Mouse (Mus musculus) T-helper 2 cell (primary cell): ENCODE measurements at regions not wholly inside any gene's neighbourhood (a gene's known extent, or its start where the extent isn't known, plus 50 kb on each side); places are given as distances from the start of the nearest gene placed in this dataset.
"Not testable (repeated sequence)": the region's sequence is repeated elsewhere in the genome, so short reads cannot be mapped to it uniquely, and the experiment has no call there.

Source experiments
- in situ Hi-C: fragments of 300-600 bp; cut with MboI, MseI; formaldehyde crosslinking; loops from one replicate; pipeline ENCODE4 v1.15.1; 2025; ENCODE audit warnings: high pct_unique_total_duplicates

DNA sequence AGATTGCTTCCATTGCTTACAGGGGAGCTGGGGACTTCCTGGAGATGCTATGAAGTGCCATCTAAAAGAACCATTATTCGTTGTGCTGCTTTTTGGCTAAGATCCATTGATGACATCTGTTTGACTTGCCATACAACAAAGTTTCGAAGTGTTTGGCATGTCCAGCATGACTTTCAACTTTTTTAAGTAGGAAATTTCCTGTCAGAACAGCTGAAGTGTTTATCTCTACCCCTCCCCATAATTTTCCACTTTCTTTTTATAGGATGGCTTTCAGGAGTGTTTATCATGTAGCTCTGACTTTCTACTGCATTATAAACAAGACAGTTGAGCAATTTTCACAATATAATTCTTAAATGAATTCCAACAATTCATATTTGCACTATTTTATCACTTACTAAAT lies 253.1 kb upstream of the Pbx1 start:
- in situ Hi-C loops = no loop called here

GRCm38 (mm10) chr1:168681685-168682491 lies 249.8 kb upstream of the Pbx1 start:
- in situ Hi-C loops = no loop called here

DNA sequence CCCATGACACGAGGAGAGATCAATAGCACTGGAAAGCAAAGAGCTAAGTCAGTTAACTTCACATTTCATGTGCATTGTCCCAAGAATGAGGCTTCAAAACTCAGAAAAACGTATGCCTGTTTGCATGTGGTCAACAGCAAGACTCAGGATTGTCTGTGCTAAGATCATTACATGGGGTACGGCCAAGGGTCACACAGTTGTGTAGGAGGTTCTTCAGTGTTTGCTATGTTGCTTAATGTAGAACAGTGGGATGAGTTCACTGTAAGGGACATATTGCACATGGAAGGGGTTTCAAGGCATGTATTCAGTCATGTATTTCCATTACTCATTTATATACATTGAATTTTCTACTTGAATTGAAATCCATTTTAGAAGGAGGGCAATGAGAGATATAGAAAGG lies 248.6 kb upstream of the Pbx1 start:
- in situ Hi-C loops = no loop called here

DNA sequence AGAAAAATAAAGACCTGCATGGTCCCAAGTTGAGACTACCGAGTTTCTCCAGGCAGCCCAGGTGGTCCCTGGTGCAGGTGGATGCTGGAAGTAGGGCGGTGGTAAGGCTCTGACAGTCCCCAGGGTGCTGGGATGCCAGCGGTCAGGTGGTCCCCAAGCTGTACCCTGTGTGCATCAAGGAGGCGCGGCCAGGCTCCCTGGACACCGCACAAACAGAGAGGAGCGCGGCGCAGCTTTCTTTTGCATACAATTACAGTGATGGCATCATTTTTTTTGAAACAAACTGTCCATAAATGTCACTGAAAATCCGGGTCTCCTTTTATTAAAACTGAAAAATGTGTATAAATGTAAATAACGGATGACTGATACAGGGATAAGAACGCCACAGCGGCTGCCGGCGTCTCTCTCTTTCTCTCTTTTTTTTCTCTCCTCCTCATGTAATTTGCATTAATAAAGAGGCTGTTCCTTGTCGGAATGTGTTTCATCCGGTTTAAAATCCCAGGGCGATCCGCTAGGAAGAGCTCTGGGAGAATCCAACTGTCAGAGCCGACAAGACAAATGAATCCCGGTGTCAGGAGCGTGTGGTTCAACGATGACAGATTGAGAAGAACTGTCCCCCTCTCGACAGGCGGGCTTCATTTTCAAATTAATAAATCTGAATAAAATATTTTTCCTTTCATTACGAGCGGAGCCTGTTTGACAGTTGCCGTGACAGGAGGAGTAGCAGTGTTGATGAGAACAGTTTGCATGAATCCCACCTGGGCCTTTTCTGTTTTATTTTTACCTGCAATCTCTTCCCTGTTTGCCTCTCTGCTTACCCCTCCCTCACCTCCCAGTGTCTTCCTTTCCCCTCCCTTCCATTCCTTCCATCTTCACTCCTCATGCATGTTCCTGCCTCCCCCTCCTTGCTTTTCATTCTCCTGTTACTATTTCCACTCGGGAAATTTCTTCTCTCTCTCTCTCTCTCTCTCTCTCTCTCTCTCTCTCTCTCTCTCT lies 244.6 kb upstream of the Pbx1 start:
- in situ Hi-C loops = no loop called here

GRCm38 (mm10) chr1:168675741-168676140 lies 243.7 kb upstream of the Pbx1 start:
- in situ Hi-C loops = no loop called here

- in situ Hi-C loops = no loop called here
Observed at GRCm38 (mm10) chr1:168662755-168663284, 230.8 kb upstream of the Pbx1 start.

GRCm38 (mm10) chr1:168660956-168661355 lies 228.9 kb upstream of the Pbx1 start:
- in situ Hi-C loops = no loop called here

DNA sequence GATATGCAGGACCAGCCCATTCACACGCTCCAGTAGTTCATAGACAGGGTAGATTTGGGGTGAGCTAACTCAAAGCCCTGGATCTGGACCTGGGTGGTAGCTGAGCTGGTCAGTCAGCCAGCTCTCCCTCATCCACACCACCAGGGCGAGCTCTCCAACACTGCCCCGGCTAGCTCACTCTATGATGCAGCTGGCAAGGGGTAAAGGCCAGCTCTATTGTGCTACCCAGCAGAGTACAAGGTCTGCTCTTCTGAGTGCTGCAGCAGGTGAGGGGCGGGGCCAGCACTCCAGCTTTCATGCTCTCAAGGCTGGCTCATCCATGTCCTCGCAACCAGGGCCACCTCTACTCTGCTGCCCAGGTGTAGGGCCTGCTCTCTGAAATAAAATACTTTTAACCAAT lies 227.5 kb upstream of the Pbx1 start:
- in situ Hi-C loops = no loop called here

DNA sequence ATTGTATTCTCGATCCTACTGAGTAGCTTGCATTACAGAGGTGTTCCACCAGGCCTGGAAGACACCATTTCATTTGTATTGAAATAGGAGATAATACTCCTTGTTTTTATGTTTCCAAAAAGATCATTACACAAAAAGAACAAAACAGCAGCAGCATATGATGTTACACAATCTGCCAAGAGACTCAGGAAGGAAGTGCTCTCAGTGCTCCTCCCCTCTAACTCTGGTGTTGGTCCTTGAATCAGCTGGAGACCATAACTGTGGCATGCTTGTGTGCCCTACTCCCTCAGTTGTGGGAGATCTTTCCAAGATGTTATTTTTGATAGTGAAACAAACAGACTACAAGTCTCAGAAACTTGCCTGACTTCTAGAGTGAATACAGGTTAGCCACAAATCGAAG lies 200.8 kb upstream of the Pbx1 start:
- in situ Hi-C loops = no loop called here

DNA sequence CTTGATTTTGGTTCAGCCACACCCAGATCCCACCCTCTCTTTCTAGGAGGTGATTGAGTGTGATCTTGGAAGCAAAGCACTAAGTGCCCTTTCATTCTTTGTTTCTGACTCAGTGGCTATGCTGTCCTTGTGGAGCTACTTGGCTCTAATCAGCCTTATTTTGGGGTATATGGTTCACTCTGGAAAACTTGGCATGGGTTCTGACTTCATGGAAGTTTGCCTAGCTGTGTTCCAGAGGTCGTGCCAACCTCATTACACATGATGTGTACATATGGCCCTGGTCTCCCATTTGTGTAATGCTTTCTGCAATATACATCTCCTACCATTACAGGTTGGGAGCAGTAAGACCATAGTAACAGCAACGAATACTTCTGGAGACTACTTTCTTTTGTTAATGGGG lies 199.9 kb upstream of the Pbx1 start:
- in situ Hi-C loops = no loop called here

DNA sequence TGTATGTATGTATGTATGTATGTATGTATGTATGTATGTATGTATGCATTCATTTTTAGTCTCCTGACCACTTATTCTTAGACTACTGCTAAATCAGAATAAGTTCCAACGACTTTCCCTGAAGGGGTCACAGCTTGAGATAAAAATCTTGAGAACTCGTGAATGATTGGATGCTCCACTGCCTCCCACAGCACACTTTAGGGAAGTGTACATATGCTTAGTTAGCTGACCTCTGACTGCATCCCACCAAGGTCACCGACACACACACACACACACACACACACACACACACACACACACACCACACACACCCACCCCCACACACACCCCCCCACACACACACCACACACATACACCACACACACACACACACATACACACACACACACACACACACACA lies 169.9 kb upstream of the Pbx1 start:
- in situ Hi-C loops = not testable (repeated sequence)

- in situ Hi-C loops = no loop called here
Observed at GRCm38 (mm10) chr1:168600461-168601160, 168.5 kb upstream of the Pbx1 start.

DNA sequence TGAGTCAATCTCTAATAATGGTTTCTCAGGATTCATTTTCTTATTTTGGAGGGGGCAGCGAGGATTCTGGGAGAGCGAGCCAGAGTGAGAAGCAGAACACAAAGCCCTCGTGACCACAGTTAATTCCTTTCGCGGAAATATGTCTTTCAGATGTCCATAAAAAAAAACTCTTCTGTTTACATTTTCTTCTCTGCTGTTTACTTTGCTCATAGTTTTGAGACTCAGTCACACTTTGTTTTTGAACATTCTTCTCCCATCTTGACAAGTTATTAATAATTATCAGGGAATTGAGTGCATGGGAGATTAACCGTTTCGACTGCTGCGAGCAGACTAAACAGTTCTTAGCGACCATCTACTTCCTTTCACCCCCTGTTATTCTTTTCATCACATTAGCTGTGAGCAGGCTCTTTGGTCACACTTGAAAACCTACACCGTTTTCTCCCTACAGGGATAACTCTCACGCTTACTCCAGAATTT lies 166.2 kb upstream of the Pbx1 start:
- in situ Hi-C loops = no loop called here

DNA sequence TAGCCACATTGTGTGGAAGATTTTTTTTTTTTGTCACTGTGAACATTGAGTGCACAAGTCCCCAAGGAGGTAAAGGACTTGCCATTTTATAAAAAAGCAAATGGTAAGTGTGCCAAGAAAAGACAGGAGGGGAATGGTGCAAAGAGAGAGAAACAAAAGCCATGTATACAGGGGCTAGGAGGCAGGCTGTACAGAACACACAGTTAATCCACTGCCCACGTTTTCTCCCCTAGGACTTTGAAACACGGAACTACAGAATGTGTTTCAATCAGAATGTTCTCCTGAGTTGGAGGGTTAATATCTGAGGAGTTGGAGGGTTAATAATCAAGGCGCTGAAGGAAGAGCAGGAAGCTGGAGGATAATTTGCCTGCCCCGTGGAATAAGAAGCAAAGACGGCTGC lies 165.4 kb upstream of the Pbx1 start:
- in situ Hi-C loops = no loop called here

DNA sequence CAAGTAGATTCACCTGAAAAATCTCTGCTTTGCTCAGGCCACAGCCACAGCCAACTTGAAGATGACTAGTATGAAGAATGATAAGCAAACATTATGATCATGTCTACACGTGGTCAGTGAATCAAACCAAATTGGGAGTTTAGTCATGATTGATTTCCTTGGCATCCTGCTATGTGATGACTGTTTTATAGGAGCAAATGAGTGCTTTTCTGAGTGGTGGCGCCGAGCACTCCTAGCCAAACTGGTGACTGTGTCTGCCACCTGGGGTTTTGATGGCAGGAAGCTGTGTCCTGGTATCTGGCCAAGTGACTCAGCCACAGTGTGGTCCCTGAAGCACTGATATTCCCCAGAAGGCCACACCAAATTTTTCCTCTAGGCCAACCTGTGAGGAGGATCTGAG lies 152.1 kb upstream of the Pbx1 start:
- in situ Hi-C loops = no loop called here

DNA sequence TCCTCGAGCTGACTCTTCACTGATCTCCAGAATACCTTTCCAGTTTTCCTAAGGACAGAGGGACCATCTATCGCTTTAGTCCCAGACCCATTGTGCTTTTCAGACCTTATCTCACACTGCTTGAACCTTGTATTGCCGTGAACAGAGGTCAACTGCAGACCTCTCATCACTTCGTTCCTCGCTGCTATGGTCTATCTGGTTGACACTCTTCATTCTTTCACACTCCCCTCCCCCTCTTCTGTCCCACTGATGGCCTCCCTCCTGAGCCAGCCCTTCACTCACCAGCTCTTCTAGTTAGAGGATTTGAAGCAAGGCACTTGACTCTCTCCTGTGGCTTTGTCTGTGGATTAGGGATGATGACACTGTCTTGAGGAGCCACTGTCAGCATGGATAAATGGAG lies 150.4 kb upstream of the Pbx1 start:
- in situ Hi-C loops = no loop called here

DNA sequence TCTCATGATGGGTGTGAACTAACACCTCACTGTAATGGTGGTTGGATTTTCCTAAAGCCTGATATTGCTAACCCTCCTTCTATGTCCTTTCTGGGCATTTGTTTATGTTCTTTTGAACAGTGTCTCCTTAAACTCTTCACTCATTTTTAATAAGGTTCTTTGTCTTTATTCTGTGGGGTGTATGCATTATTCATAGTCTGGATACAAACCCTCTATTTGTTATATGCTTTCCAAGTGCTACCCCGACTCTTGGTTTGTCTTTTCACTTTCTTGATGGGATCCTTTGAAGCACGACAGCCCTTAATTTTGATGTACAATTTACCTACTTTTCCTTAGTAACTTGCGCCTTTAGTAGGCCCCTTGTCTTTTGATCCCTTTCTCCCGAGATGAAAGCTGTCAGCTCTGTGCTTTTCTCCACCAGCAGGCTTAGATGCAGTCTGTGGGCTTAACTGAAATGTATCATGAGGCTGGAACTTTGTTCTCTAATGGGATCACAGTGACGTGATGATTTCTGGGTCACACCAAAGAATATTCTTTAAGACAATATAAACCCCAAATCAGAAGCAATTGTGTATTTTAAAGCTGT lies 138.0 kb upstream of the Pbx1 start:
- in situ Hi-C loops = loop anchor here (10.0 kb wide), 1 partner anchor 235 kb away; no protein-coding TSS in a partner anchor

- in situ Hi-C loops = no loop called here
Observed at GRCm38 (mm10) chr1:168552394-168552793, 120.3 kb upstream of the Pbx1 start.

DNA sequence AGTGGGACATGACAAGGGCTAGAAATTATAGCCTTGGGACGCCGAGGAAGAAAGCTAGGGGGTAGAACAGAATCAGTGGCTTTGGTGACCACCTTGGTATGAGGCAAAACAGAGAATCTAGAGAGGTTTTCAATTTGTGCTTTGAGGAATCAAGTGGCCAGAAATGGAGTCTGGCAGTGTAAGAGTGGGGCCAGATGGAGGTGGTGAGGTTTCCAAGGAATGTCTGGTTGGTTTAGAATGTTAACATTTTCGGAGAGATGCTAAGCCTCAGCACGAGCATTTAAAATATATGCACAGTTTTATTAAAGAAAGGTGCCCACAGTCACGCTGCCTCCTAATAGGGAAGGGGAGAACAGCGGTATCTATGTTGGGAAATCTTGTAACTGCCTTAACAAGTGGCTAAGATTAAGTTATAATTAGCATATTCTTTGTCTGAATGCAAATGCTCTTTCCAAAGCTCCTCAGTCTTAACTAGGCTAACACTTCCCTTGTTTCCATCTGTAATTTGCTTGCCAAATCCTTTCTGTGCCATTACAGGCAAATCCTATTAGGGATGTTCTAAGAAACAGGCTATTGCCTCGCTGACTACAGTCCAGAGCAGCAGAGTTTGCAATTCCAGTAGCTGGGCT lies 117.9 kb upstream of the Pbx1 start:
- in situ Hi-C loops = no loop called here

DNA sequence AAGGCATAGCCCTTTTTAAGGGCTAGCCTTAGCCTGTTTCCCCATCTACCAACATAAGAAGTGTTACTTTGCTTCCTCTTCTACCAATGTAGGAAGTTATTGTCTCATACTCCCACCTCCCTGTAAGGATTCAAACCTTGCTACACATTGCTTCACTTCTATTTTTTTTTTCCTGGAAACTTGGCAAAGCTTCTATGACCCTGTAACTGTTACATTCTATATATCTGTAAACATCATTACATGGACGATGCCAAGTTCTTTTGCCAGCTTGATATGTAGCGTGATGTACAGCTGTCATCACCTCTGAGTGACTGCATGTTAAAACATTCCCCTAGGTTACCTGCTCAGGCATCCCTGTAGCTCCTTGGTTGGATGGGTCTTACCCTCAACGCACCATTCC lies 114.1 kb upstream of the Pbx1 start:
- in situ Hi-C loops = no loop called here
